Mouse (Mus musculus) gastrocnemius, adult 2 months (tissue): ENCODE measurements around the gene Tpst2. TPM values are rescaled to one million over a fixed set of nuclear protein-coding genes. Genes with fewer than 3 reads are reported as not detected.
A peak's percentile ranks its signal among the peaks of the same experiment; 100 is the strongest.

Experiments used
- DNase-seq: peaks from one replicate; pipeline ENCODE4 v3.0.0; 2022
- H3K27ac ChIP-seq: fragments of 200-600 bp; 2 replicates; pipeline ENCODE4 v1.8.1; 2022; ENCODE audit warnings: mild to moderate bottlenecking
- H3K4me3 ChIP-seq: fragments of 200-600 bp; 2 replicates; pipeline ENCODE4 v1.8.1; 2022; ENCODE audit warnings: mild to moderate bottlenecking, moderate library complexity
- CTCF ChIP-seq: fragments of 200-600 bp; IDR thresholded peaks from 2 replicates; pipeline ENCODE4 v1.8.1; 2022; ENCODE audit warnings: antibody characterized with exemption, mild to moderate bottlenecking, moderate library complexity
- intact Hi-C: fragments of 180-260 bp; cut with DNase I; formaldehyde crosslinking; loops from one replicate; pipeline ENCODE4 v1.15.1; 2025
- total RNA-seq, 2 experiments: library from RNA; stranded (reverse); gene quantifications; 2 replicates each; pipeline ENCODE4 v1.2.3; 2021

Gene Tpst2
- total RNA-seq, 2 experiments from 2014 or later = 12.6 to 25.4 TPM

GRCm38 (mm10) chr5:112286984-112287641 is 10.6 kb downstream of the Tpst2 start:
- Histone ChIP-seq H3K4me3 (no peak overlapping the region; the same call in 1 of the 2 replicates), H3K27ac (peak overlapping the region; percentile 77)
- no peak for TF ChIP-seq CTCF
- no peak for DNase-seq
- intact Hi-C loops = no loop called here

GRCm38 (mm10) chr5:112287652-112288051 is 11.2 kb downstream of the Tpst2 start:
- TF ChIP-seq CTCF = no peak
- H3K4me3 ChIP-seq = peak overlapping the region; percentile 62
- no peak for DNase-seq
- H3K27ac ChIP-seq = peak overlapping the region; percentile 77
- intact Hi-C loops = no loop called here

GRCm38 (mm10) chr5:112288193-112289141 is 12.0 kb downstream of the Tpst2 start:
- intact Hi-C loops = no loop called here
- no peak for DNase-seq
- H3K27ac ChIP-seq = peak overlapping the region; percentile 77

GRCm38 (mm10) chr5:112289236-112289635 is 12.7 kb downstream of the Tpst2 start:
- H3K4me3 ChIP-seq = peak overlapping the region; percentile 62
- TF ChIP-seq CTCF = no peak
- peak; percentile 49 for DNase-seq
- intact Hi-C loops = no loop called here
- H3K27ac ChIP-seq = peak overlapping the region; percentile 84

More at GRCm38 (mm10) chr5:112288193-112289141, 12.0 kb downstream of the Tpst2 start:
- TF ChIP-seq CTCF = no peak
- peak overlapping the region; percentile 62 for H3K4me3 ChIP-seq

- Histone ChIP-seq H3K4me3 (peak overlapping the region; percentile 62), H3K27ac (peak overlapping the region; percentile 84)
- no peak for TF ChIP-seq CTCF
- intact Hi-C loops = loop anchor here (2.0 to 5.0 kb wide), 2 partner anchors 13 to 38 kb away; partner anchors contain the start of genes Cryba4 and Tpst2
- DNase-seq = peak; percentile 93
Measured at GRCm38 (mm10) chr5:112289819-112290535, 13.5 kb downstream of the Tpst2 start.

- peak; percentile 79 for DNase-seq
- H3K27ac ChIP-seq = peak overlapping the region; percentile 84
- intact Hi-C loops = loop anchor here (2.0 to 5.0 kb wide), 2 partner anchors 14 to 38 kb away; partner anchors contain the start of genes Cryba4 and Tpst2
- peak overlapping the region; percentile 62 for H3K4me3 ChIP-seq
- no peak for TF ChIP-seq CTCF
Measured at GRCm38 (mm10) chr5:112290536-112290880, 14.0 kb downstream of the Tpst2 start.

- DNase-seq = no peak
- intact Hi-C loops = loop anchor here (2.0 to 5.0 kb wide), 2 partner anchors 15 to 40 kb away; partner anchors contain the start of genes Cryba4 and Tpst2
- Histone ChIP-seq H3K27ac (peak overlapping the region; percentile 16; the same call in 1 of the 2 replicates), H3K4me3 (no peak overlapping the region; the same call in 1 of the 2 replicates)
- no peak for TF ChIP-seq CTCF
Measured at GRCm38 (mm10) chr5:112291866-112292265, 15.4 kb downstream of the Tpst2 start.

GRCm38 (mm10) chr5:112292343-112292980 is 16.0 kb downstream of the Tpst2 start:
- no peak for DNase-seq
- no peak for TF ChIP-seq CTCF
- H3K27ac ChIP-seq = peak overlapping the region; percentile 4; the same call in 1 of the 2 replicates
- intact Hi-C loops = loop anchor here (5.0 kb wide), 1 partner anchor 40 kb away; the partner anchor contains the start of gene Cryba4
- no peak overlapping the region for H3K4me3 ChIP-seq

DNA sequence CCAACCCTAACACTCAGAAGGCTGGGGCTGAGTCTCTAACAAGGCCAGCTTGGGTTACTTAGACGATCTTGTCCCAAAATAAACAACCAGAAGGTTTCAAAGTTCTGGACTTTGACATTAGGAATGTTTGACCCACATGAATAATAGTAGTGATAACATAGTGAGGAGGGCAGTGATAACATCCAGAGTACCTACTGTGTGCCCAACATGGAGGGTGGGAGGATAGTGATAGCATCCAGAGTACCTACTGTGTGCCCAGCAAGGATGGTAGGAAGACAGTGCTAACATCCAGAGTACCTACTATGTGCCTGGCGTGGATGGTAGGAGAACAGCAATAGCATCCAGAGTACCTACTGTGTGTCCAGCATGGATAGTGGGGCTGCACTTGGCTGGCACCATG is 17.3 kb downstream of the Tpst2 start:
- H3K27ac ChIP-seq = no peak overlapping the region
- intact Hi-C loops = loop anchor here (5.0 kb wide), 1 partner anchor 41 kb away; the partner anchor contains the start of gene Cryba4
- DNase-seq = no peak
- no peak overlapping the region for H3K4me3 ChIP-seq
- TF ChIP-seq CTCF = no peak

DNA sequence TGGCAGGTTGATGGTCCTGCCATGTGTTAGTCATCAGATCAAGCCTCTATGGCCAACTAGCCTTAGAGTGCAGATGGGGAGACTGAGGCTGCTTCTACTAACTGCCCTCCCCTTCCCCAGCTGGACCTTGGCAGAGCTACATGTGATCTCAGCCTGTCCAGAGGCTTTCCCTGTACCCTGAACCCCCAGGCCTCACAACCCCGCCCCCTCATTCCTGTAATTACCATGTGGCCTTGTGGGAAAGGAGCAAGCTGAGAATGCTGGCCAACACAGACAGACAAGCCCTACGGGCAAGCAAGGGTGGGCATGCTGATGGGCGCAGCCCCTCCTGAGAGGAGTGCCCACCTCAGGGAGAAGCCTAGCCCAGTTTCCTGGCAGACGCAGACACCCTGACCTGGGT is 18.2 kb downstream of the Tpst2 start:
- TF ChIP-seq CTCF = no peak
- Histone ChIP-seq H3K27ac (peak overlapping the region; percentile 43), H3K4me3 (no peak overlapping the region)
- intact Hi-C loops = loop anchor here (5.0 kb wide), 1 partner anchor 42 kb away; the partner anchor contains the start of gene Cryba4
- no peak for DNase-seq

GRCm38 (mm10) chr5:112295162-112295561 is 18.7 kb downstream of the Tpst2 start:
- Histone ChIP-seq H3K27ac (peak overlapping the region; percentile 44), H3K4me3 (no peak overlapping the region)
- TF ChIP-seq CTCF = no peak
- no peak for DNase-seq
- intact Hi-C loops = no loop called here
